Mouse (Mus musculus) CH12.LX (cell line): ENCODE data around the gene Dnmbp. TPM values are rescaled to one million over a fixed set of nuclear protein-coding genes. Genes with fewer than 3 reads are reported as not detected.

Experiments
- DNase-seq: peaks from one replicate; pipeline ENCODE4 v3.0.0-alpha.2; 2013; ENCODE audit errors: extremely low read depth
- H3K27ac ChIP-seq: 2 replicates; pipeline ENCODE4 v1.5.1; 2012; ENCODE audit warnings: low read depth, mild to moderate bottlenecking, control low read depth, moderate library complexity; ENCODE audit not compliant: insufficient read depth
- H3K27me3 ChIP-seq: replicated peaks from 2 replicates; pipeline ENCODE3; 2012; ENCODE audit warnings: inconsistent platforms
- H3K36me3 ChIP-seq, 2 experiments: replicated peaks in 1 of 2; 2 replicates each; pipeline versions ENCODE3 to v1.6.1; 2012; ENCODE audit warnings: inconsistent platforms in 1 of 2, low read length in 1 of 2, mild to moderate bottlenecking in 1 of 2, mixed read lengths in 1 of 2, moderate library complexity in 1 of 2; ENCODE audit not compliant: control insufficient read depth in 1 of 2, insufficient read depth in 1 of 2
- H3K4me1 ChIP-seq, 2 experiments: 2 replicates each; pipeline ENCODE4 v1.6.1; 2012; ENCODE audit warnings: inconsistent platforms in 1 of 2, moderate library complexity in 1 of 2; ENCODE audit not compliant: insufficient read depth in 2 of 2, control insufficient read depth in 1 of 2
- H3K4me2 ChIP-seq: 2 replicates; pipeline ENCODE4 v1.6.1; 2012; ENCODE audit warnings: low read depth, mild to moderate bottlenecking, control low read depth; ENCODE audit not compliant: poor library complexity, insufficient read depth, severe bottlenecking
- H3K4me3 ChIP-seq, 3 experiments: fragments of 150-350 bp in 1 of 3; sonication (generic) in 1 of 3; replicated peaks in 1 of 3; 2 replicates each; pipeline versions ENCODE3 to v1.5.1; 2011 to 2012; ENCODE audit warnings: low read depth in 2 of 3, low read length in 2 of 3, mild to moderate bottlenecking in 2 of 3, moderate library complexity in 2 of 3, control low read depth in 1 of 3, improper control_type of control experiment in 1 of 3, inconsistent platforms in 1 of 3, mixed read lengths in 1 of 3; ENCODE audit not compliant: poor library complexity in 1 of 3
- H3K79me2 ChIP-seq: replicated peaks from 2 replicates; pipeline ENCODE4 v1.6.1; 2012; ENCODE audit warnings: mild to moderate bottlenecking, moderate library complexity; ENCODE audit not compliant: control insufficient read depth, poor library complexity, insufficient read depth, severe bottlenecking; ENCODE audit errors: extremely low read depth
- H3K9ac ChIP-seq: 2 replicates; pipeline ENCODE4 v1.6.1; 2012; ENCODE audit warnings: low read depth, mild to moderate bottlenecking, control low read depth, moderate library complexity; ENCODE audit not compliant: insufficient read depth
- H3K9me3 ChIP-seq: replicated peaks from 2 replicates; pipeline ENCODE3; 2012; ENCODE audit warnings: low read length, inconsistent platforms, mixed read lengths
- BHLHE40 ChIP-seq: IDR thresholded peaks from 2 replicates; pipeline ENCODE4 v1.6.1; 2011; ENCODE audit warnings: mild to moderate bottlenecking, low read depth, low read length, improper control_type of control experiment
- E2F4 ChIP-seq: IDR thresholded peaks from 2 replicates; pipeline ENCODE4 v1.6.1; 2011; ENCODE audit warnings: low read depth, low read length, improper control_type of control experiment; ENCODE audit not compliant: insufficient replicate concordance
- ELF1 ChIP-seq: IDR thresholded peaks from 2 replicates; pipeline ENCODE4 v1.6.1; 2014; ENCODE audit warnings: low read depth, mild to moderate bottlenecking, inconsistent platforms, low read length, improper control_type of control experiment
- GABPA ChIP-seq: IDR thresholded peaks from 2 replicates; pipeline ENCODE4 v1.6.1; 2012; ENCODE audit warnings: low read depth, low read length, improper control_type of control experiment, inconsistent platforms; ENCODE audit not compliant: insufficient replicate concordance
- HCFC1 ChIP-seq: IDR thresholded peaks from 2 replicates; pipeline ENCODE4 v1.6.1; 2012; ENCODE audit warnings: low read depth, mild to moderate bottlenecking, inconsistent platforms, low read length, improper control_type of control experiment
- IRF4 ChIP-seq: IDR thresholded peaks from 2 replicates; pipeline ENCODE4 v1.6.1; 2014; ENCODE audit warnings: low read depth, mild to moderate bottlenecking, inconsistent platforms, low read length, improper control_type of control experiment
- JUN ChIP-seq: IDR thresholded peaks from 2 replicates; pipeline ENCODE4 v1.6.1; 2011; ENCODE audit warnings: low read depth, mild to moderate bottlenecking, low read length, improper control_type of control experiment, moderate library complexity; ENCODE audit not compliant: insufficient read depth
- KAT2A ChIP-seq: IDR thresholded peaks from 2 replicates; pipeline ENCODE4 v1.6.1; 2012; ENCODE audit warnings: low read length, improper control_type of control experiment, inconsistent platforms; ENCODE audit not compliant: insufficient replicate concordance
- MYC ChIP-seq: IDR thresholded peaks from 2 replicates; pipeline ENCODE4 v1.6.1; 2011; ENCODE audit warnings: low read depth, mild to moderate bottlenecking, improper control_type of control experiment, low read length
- RAD21 ChIP-seq: IDR thresholded peaks from 2 replicates; pipeline ENCODE4 v1.6.1; 2011; ENCODE audit warnings: low read depth, mild to moderate bottlenecking, low read length, improper control_type of control experiment, moderate library complexity
- SMC3 ChIP-seq: IDR thresholded peaks from 2 replicates; pipeline ENCODE4 v1.6.1; 2011; ENCODE audit warnings: low read depth, low read length, improper control_type of control experiment
- TBP ChIP-seq: conservative IDR thresholded peaks from 2 replicates; pipeline ENCODE4 v1.6.1; 2011; ENCODE audit warnings: low read depth, low read length, improper control_type of control experiment
- TCF12 ChIP-seq: IDR thresholded peaks from 2 replicates; pipeline ENCODE4 v1.6.1; 2014; ENCODE audit warnings: low read depth, mild to moderate bottlenecking, inconsistent platforms, low read length, improper control_type of control experiment
- USF2 ChIP-seq: conservative IDR thresholded peaks from 2 replicates; pipeline ENCODE4 v1.6.1; 2011; ENCODE audit warnings: low read depth, low read length, improper control_type of control experiment
- ZC3H11A ChIP-seq: IDR thresholded peaks from 2 replicates; pipeline ENCODE4 v1.6.1; 2012; ENCODE audit warnings: low read depth, mild to moderate bottlenecking, inconsistent platforms, low read length, improper control_type of control experiment
- ZMIZ1 ChIP-seq: IDR thresholded peaks from 2 replicates; pipeline ENCODE4 v1.6.1; 2012; ENCODE audit warnings: low read depth, mild to moderate bottlenecking, inconsistent platforms, low read length, improper control_type of control experiment
- dilution Hi-C: fragments of 300-500 bp; cut with MboI; formaldehyde crosslinking; loops from 2 replicates; pipeline ENCODE4 v1.14.3; 2020; ENCODE audit warnings: low sequenced_read_pairs; ENCODE audit not compliant: extremely low pct_unique_long_range_greater_than_20kb, extremely low pct_ligation_motif_present
- in situ Hi-C: fragments of 300-500 bp; cut with MboI; formaldehyde crosslinking; loops from 3 replicates; pipeline ENCODE4 v1.14.3; 2019; ENCODE audit warnings: low sequenced_read_pairs, low pct_ligation_motif_present, low pct_unique_long_range_greater_than_20kb, mixed read lengths
- polyA plus RNA-seq: library from polyadenylated mRNA; unstranded; fragments of >175 nt; gene quantifications from 2 replicates; pipeline ENCODE4 v1.2.1, GENCODE M21; 2012; ENCODE audit warnings: low read depth; ENCODE audit not compliant: insufficient read length
- total RNA-seq, 2 experiments: library from RNA; depleted of rRNA; stranded (reverse); fragments of 300-350 nt in 1 of 2; fragments of >200 nt in 1 of 2; gene quantifications; 2 replicates each; pipeline ENCODE4 v1.2.3; 2012 to 2014

The Dnmbp gene
- total and polyA plus RNA-seq, 3 experiments, result 1.8 to 5.4 (median 2.3) TPM

- H3K4me2 ChIP-seq, result peak overlapping the region; percentile 29; the same call in 1 of the 2 replicates
- H3K4me3 ChIP-seq, result no peak overlapping the region
- dilution Hi-C loops (no loop called here), in situ Hi-C loops (no loop called here)
- TF ChIP-seq RAD21, result no peak
- TF ChIP-seq HCFC1, result no peak
- TF ChIP-seq ZMIZ1, result no peak
- TF ChIP-seq JUN, result no peak
- TF ChIP-seq MYC, result no peak
- TF ChIP-seq BHLHE40, result peak; percentile 30; the same call in 1 of the 2 replicates
- TF ChIP-seq TCF12, result no peak
- no peaks in the 10 kb centered on the region for H3K9me3 ChIP-seq
- H3K36me3 ChIP-seq, result no peaks in the 10 kb centered on the region
- H3K27me3 ChIP-seq, result no peaks in the 10 kb centered on the region
- no peak for DNase-seq
- no peak overlapping the region for H3K9ac ChIP-seq
- H3K27ac ChIP-seq, result no peak overlapping the region
- H3K4me1 ChIP-seq, result peaks cover 6 to 9% of the 10 kb centered on the region in 2 experiments; a peak in 3 of 4 replicates
- H3K79me2 ChIP-seq, result no peaks in the 10 kb centered on the region
These were observed 138.5 kb downstream of the Dnmbp start for GRCm38 (mm10) chr19:43801427-43802051.

- no peak overlapping the region for H3K4me3 ChIP-seq
- no peak overlapping the region for H3K9ac ChIP-seq
- TF ChIP-seq KAT2A (no peak), ZMIZ1 (no peak), IRF4 (no peak), GABPA (no peak), USF2 (no peak), TCF12 (no peak), SMC3 (no peak), ELF1 (no peak), MYC (no peak), E2F4 (no peak), TBP (no peak), ZC3H11A (no peak), HCFC1 (no peak)
- in situ Hi-C loops, result no loop called here
- no peaks in the 10 kb centered on the region for H3K27me3 ChIP-seq
- H3K36me3 ChIP-seq, result no peaks in the 10 kb centered on the region
- dilution Hi-C loops, result no loop called here
- no peaks in the 10 kb centered on the region for H3K9me3 ChIP-seq
- H3K4me1 ChIP-seq, result peaks cover 6 to 9% of the 10 kb centered on the region in 2 experiments; a peak in 3 of 4 replicates
- no peak for DNase-seq
- H3K4me2 ChIP-seq, result no peak overlapping the region
- no peak overlapping the region for H3K27ac ChIP-seq
- H3K79me2 ChIP-seq, result no peaks in the 10 kb centered on the region
These were observed 142.8 kb downstream of the Dnmbp start for GRCm38 (mm10) chr19:43797216-43797615.

Other genes with a start within 250 kb of the Dnmbp start
- 10.0 and 10.1 TPM in 2 replicates for gene Cutc, start 187.2 kb downstream of the Dnmbp start, total RNA-seq (2012; rRNA removed)
- 18.2 and 18.5 TPM in 2 replicates for gene Cutc, start 187.2 kb downstream of the Dnmbp start, total RNA-seq (2014; rRNA removed)
- gene Cutc, start 187.2 kb downstream of the Dnmbp start, polyA plus RNA-seq, result 22.7 and 29.4 TPM in 2 replicates
- 17.4 and 19.3 TPM in 2 replicates for gene Cox15, start 187.2 kb downstream of the Dnmbp start, total RNA-seq (2012; rRNA removed)
- gene Cox15, start 187.2 kb downstream of the Dnmbp start, total RNA-seq (2014; rRNA removed), result 18.1 and 20.2 TPM in 2 replicates
- 24.6 and 26.9 TPM in 2 replicates for gene Cox15, start 187.2 kb downstream of the Dnmbp start, polyA plus RNA-seq
- 0.08 TPM in 2 replicates for gene Abcc2, start 158.0 kb downstream of the Dnmbp start, total RNA-seq (2012; rRNA removed)
- gene Abcc2, start 158.0 kb downstream of the Dnmbp start, total RNA-seq (2014; rRNA removed), result 0.09 and 0.18 TPM in 2 replicates
- gene Abcc2, start 158.0 kb downstream of the Dnmbp start, polyA plus RNA-seq, result 0.39 and 0.41 TPM in 2 replicates
- 0.13 and 0.17 TPM in 2 replicates for gene Cpn1, start 46.4 kb upstream of the Dnmbp start, total RNA-seq (2012; rRNA removed)
- gene Cpn1, start 46.4 kb upstream of the Dnmbp start, total RNA-seq (2014; rRNA removed), result 0.34 and 0.45 TPM in 2 replicates
- 0.83 and 1.0 TPM in 2 replicates for gene Cpn1, start 46.4 kb upstream of the Dnmbp start, polyA plus RNA-seq
- gene Cyp2c23, start 89.0 kb upstream of the Dnmbp start, total RNA-seq (2012; rRNA removed), result not detected in 2 replicates
- gene Cyp2c23, start 89.0 kb upstream of the Dnmbp start, total RNA-seq (2014; rRNA removed), result 0.13 TPM in 1 of 2 replicates, not detected in the other
- 0.11 and 0.12 TPM in 2 replicates for gene Cyp2c23, start 89.0 kb upstream of the Dnmbp start, polyA plus RNA-seq
- 9.3 and 9.7 TPM in 2 replicates for gene Erlin1, start 129.6 kb upstream of the Dnmbp start, total RNA-seq (2012; rRNA removed)
- 26.6 TPM in 2 replicates for gene Erlin1, start 129.6 kb upstream of the Dnmbp start, total RNA-seq (2014; rRNA removed)
- gene Erlin1, start 129.6 kb upstream of the Dnmbp start, polyA plus RNA-seq, result 22.7 and 25.9 TPM in 2 replicates
- 36.4 and 36.9 TPM in 2 replicates for gene Chuk, start 167.3 kb upstream of the Dnmbp start, total RNA-seq (2012; rRNA removed)
- gene Chuk, start 167.3 kb upstream of the Dnmbp start, total RNA-seq (2014; rRNA removed), result 82.4 and 102 TPM in 2 replicates
- gene Chuk, start 167.3 kb upstream of the Dnmbp start, polyA plus RNA-seq, result 40.6 and 42.7 TPM in 2 replicates
- 11.0 and 15.2 TPM in 2 replicates for gene Cwf19l1, start 195.7 kb upstream of the Dnmbp start, total RNA-seq (2012; rRNA removed)
- gene Cwf19l1, start 195.7 kb upstream of the Dnmbp start, total RNA-seq (2014; rRNA removed), result 27.8 and 30.4 TPM in 2 replicates
- 45.0 and 45.9 TPM in 2 replicates for gene Cwf19l1, start 195.7 kb upstream of the Dnmbp start, polyA plus RNA-seq
- 115 and 117 TPM in 2 replicates for gene Bloc1s2, start 206.3 kb upstream of the Dnmbp start, total RNA-seq (2012; rRNA removed)
- 92.4 and 107 TPM in 2 replicates for gene Bloc1s2, start 206.3 kb upstream of the Dnmbp start, total RNA-seq (2014; rRNA removed)
- gene Bloc1s2, start 206.3 kb upstream of the Dnmbp start, polyA plus RNA-seq, result 96.3 and 101 TPM in 2 replicates